Mouse (Mus musculus): Measurements from ENCODE around the gene Slc29a1.

Slc29a1 gene

DNA sequence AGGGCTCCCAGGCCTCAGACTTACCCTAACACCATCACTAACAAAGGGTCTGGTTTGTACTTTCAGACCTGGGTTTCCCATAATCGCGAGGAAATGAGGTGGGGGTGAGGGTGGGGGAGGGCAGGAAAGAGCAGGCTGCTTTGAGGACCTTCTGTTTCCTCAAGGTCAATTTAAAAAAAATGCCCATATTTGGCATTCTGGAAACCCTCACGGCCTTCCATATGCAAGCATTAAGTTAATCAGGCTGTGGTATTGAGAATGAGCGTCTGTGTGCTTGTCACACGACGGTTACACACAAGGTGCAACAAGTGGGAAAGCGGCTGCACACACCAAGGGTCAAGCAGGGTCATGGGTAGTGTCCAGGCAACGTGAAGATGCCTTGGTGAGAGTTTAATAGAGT is 12.6 kb upstream of the Slc29a1 start:
- no peak for DNase-seq (ENCODE audit: low read depth, low spot score)

DNA sequence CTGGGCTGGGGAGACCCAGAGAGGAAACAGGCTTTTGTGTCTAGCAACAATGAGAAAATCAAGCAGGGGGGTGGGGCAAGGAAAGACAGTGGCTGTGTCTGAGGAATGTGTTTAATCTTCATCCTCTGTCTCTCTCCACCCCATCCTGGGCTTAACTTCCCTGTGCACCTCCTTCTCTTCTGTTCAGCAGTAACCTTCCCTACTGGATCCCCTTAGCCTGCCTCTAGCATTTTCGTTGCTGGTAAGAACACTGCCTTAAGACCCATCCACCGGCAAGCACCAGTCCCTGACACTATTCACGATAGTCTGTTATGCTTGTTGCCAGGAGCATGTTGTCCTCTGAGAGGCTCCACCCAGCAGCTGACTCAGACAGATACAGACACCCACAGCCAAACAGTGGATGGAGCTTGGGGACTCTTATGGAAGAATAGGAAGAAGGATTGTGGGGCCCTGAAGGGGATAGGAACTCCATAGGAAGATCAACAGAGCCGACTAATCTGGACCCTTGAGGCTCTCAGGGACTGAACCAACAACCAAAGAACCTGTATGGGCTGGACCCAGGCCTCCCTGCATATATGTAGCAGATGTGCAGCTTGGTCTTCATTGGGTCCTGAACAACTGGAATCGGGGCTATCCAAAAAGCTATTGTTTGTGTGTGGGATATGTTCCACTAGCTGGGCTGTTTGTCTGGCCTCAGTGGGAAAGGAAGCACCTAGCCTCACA is 10.9 kb upstream of the Slc29a1 start:
- DNase-seq (ENCODE audit: low read depth, low spot score), result no peak

DNA sequence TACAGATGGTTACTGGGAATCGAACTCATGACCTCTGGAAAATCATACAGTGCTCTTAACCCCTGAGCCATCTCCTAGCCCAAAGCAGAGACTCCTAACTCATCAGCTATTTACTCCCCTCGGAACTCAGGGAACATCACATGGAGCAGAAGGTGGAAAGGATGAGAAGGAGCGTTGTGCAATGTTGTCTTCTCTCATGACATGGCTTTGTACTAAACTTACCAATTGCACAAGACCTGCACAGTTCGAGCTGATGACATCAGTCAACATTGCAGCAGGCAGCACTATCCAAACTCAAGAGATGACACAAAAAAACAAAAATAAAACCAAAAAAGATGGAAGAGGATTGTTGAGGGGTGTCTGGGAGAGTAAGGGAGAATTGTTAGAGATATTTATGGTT is 9.0 kb upstream of the Slc29a1 start:
- DNase-seq (ENCODE audit: low read depth, low spot score), result no peak

DNA sequence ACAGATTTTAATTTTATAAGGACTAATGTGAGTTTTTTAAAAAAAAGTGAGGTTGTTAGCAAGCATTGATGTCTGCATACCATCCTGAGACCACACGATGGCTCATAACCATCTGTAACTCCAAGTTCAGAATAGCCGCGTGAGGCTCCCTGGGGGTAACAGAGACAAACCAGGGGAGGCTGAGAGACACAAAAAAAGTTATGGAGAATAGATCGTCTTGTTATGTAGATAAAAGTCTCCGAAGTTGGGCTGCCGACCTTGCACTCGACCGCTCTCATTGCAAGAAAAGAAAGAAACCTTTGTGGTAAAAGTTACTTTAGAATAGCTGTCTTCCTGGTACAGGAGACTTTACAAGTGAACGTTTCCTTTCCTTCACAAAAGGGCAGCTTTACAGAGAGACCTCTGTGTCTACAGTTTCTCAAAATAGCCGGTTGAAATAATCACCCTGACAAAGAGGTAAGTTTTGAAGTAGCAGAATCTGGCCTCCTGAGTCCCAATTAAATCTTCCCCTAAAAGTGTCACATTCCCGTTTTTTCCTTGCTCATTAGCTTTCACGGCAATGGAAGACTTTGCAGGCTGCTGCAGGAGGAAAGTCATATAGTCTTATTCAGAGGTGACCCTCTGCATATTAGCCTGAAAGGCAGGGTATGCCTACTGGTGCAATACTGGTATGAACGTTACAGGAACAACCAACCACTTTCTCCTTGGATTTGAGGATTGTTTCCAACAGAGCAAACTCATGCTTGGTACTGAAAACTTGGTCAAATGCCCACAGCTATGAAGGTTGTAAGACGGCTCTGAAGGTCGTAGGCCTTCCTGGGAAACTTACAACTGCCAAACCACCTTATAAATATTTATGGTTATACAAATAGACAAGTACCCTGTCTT is 7.8 kb upstream of the Slc29a1 start:
- no peak for DNase-seq (ENCODE audit: low read depth, low spot score)

DNA sequence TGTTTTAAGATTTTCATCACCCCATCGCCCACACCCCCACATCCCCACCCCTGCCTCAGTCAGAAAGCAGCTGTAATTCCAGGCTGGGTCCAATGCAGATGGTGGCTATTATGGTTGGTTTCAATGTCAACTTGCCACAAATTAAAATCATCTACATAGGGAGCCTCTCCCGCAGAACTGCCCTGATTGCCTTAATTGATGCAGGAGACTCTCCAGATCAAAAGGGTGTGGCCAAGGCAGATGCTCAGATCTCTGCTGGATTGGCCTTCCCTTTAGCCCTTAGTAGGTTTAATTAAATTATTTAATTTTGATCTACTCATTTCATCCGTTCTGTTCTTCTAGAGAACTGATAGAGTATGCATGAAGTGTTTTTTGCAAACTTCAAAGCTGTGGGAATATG is 3.6 kb upstream of the Slc29a1 start:
- DNase-seq (ENCODE audit: low read depth, low spot score), result no peak

DNA sequence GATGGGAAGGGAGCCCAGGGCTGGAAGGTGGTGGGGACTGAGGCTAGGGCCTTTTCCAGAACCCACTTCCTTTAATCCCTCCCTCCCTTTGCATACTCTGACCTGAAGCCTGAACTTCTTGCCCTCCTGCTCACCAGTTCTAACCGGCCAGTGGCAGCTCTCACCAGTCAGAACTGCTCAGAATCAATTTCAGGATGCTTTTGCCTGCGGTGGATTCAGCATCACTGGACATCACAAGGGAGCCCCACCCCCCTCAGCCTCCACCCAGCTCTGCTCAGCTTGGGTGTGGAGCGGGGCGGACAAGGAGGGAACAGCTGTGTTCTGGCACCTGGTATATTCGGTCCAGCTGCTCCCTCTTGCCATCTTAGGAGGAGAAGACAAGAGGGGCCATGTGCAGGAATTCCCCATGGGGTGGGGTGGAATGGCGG is 2.5 kb upstream of the Slc29a1 start, which contains the start of gene Mymx:
TSS of gene Mymx (minus strand) at position 226 of the 428 bp plus-strand sequence.
- DNase-seq (ENCODE audit: low read depth, low spot score), result no peak

DNA sequence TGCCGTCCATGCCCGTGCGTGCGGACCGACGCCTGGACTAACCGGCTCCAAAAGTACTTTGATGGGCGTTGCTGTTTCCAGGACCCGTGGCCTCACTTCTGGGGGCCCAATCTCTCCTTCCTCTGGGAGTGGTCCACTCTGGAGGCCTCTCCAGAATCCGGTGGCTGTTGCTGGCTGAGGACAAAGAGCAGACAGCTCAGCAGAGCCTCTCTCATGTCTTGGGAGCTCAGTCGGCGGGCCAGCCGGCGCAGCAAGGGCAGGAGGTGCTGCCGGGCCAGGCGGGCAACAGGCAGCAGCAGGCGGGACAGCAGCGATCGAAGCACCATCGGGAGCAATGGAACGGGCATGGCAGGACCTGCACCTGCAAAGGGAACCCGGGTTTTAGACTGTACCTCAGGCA is 1.9 kb upstream of the Slc29a1 start:
- no peak for DNase-seq (ENCODE audit: low read depth, low spot score)

DNA sequence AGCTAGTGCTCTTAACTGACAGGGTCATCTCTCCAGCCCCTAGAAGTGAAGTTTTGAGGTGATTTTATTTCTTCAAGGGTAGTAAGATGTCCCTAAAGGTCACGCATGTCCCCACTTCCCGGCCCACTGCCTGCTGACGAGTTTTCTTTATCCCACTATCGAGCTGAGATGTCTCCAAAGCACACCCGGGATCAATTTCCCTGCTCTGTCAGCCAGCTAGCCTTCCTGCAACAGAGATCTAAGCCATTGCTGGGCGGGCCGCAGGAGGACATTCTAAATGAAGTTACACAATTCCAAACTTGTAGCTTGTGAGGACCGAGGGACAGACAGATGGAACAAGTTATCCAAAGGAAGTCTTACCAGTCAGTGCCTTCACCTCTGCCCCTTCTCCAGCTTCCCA is 861 bp upstream of the Slc29a1 start:
- DNase-seq (ENCODE audit: low read depth, low spot score), result no peak

DNA sequence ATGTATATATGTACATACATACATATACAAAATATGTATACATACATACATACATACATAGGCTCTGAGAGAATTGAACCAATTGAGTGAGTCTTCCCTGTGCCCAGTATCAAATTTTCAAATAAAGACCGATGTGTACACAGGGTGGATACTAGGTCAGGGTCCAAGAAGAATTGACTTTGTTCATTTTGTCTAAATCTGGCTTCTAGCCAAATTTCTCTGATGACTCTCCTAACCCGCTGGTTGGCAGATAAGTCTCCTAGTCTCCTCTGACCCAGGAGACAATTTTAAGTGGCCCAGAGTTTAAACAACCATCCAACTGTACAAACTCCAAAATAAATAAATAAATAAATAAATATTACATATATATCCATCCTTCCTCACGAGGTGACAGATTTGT is 515 bp downstream of the Slc29a1 start:
- DNase-seq (ENCODE audit: low read depth, low spot score), result no peak

DNA sequence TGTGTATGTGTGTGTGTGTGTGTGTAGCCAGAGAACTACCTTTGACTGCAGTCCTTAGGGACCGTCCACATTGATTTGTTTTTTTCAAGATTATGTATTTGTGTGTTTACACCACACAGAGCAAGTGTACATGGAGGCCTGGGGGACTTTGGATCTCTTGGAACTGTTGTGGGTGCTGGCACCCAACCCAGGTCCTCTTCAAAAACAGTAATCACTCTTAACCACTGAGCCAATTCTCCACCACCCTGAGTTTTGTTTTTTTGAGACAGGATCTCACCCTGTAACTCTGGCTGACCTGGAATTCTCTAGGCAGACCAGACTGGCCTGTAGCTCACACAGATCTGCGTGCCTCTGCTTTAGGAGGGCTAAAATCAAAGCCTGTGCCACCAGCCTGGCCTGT is 1.0 kb downstream of the Slc29a1 start:
- DNase-seq (ENCODE audit: low read depth, low spot score), result no peak

DNA sequence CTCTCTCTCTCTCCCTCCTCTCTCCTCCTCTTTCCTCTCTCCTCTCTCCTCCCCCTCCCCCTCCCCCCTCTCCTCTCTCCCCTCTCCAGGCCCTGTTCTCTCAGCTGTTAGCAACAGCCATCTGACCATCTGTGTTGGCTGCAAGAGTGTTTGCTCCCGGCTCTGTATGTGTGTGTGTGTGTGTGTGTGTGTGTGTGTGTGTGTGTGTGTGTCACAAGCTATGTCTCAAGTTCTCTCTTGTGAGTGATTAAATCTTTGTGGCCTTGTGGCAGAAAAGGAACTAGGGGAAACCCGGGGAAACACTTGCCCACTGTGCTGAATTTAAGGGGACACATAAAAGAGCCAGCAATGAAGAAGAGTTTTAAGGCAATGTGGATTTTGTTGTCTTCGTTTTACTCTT is 1.6 kb downstream of the Slc29a1 start:
- DNase-seq (ENCODE audit: low read depth, low spot score), result peak; percentile 30

DNA sequence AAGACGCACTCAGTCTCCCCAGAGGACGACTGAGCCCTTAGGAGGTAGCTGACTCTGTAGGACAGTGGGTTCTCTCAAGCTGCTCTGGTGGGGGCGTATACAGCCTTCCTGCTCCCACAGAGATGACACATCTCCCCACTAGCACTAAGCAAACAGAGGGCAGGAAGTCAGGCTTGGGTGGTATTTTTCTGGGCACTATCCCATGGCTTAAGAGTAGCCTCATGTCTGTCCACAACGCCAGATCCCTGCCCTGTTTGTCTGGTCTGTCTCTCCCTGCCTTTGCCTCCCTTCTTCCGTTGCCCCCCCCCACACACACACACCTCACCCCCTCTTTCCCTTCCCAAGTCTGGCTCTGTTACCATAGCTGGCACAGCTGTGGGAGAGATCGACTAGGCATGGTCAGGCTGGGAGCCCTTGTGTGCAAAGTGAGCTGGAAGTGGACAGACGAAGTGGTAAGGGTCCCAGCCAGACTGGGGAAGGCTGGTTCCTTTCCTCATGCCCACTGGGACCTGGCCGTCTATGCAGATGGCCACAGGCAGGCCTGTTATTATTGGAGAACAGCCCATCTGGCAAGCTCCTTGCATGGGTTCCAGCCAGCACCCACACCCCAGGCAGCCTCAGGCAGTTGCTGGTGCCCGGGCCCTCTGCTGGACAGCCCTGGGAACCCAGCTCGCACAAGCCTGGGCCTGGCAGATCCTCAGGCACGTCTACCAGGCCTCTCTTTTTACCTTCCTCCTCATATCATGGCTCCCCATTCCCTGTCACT is 2.6 kb downstream of the Slc29a1 start:
- DNase-seq (ENCODE audit: low read depth, low spot score), result peak; percentile 72

DNA sequence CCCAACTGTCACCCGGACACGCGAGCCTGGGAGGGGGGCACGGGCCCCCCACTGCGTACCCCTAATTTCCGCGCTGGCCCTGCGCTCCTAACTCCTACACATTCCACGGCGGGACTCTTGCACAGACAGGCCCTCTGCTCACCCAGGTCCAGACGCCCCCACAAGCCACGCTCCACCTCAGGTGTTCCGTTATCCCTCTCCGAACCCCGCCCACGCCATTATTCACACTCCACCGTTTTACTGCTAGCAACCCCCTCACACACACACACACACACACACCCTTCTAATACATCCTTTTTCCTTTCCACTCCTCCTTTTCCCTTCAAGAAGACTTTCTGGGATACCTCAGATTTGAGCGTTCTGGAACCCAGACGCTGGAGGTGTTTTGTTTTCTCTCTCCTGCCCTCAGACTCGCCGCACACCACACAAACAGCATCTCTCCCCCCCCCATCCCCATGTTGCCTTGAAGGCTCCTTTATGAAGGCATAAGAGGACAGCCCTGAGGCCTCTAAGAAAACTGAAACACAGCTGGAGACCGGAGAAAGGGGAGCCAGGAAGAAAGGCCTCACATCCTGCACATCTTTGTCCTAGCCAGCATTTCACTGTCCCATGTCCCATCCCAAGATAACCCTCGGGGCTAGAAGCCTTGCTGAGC is 3.5 kb downstream of the Slc29a1 start:
- DNase-seq (ENCODE audit: low read depth, low spot score), result peak; percentile 53

DNA sequence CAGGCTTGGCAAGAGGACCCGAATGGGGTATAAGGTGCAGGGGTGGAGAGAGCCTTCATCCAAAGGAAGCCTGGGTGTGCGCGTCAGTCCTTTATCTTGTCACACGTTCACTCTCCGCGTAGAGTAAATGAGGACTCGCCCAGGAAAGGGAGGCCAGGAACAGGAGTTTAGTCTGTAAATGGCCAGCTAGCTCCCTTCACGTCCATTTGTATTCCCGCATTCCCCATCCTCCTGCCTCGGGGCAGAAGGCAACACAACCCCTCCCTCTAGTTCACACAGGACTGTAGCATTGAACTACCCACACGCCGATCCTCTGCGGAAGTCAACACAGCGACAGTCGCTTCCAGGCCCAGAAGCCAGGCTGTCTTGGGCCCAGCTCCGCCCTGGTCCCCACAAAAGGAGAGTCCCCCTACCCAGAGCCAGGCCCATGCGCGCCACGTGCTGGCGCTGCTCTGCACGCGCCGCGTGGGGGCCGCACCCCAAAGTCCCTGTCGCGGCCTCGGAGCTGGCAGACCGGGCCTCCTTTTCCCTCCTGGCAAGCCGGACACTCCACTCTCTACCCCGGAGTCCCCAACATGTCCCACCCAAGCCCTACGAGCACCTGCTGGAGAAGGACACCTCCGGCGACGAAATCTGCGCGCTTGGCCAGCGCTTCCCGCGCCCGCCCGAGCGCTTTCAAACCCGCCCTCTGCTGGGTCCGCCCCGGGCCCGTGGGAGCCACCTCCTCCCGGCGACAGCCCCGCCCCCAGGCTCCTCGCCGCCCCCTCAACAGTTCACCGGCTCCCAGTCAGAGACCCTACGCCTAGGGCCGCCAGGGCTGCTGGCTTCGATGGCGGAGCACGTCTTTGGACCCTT is 4.3 kb downstream of the Slc29a1 start:
- DNase-seq (ENCODE audit: low read depth, low spot score), result peak; percentile 82

DNA sequence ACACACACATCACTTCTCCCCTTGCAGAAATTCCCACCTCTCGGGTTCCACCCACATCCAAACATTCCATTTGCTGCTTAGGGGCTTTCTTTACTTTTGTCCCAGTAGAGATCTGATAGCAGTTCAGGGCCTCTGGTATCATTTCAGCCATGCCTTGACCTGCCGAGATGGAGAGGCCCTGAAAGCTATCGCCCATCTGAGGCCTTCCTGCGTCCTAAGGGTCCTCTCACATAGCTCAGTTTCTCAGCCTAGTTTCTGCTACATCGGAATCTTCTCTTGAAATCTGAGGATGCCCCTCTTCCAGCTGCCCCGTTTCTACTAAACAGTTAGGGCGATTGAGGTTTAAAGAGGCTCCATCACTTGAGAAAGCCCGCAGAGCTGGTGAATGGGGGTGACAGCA is 5.2 kb downstream of the Slc29a1 start:
- no peak for DNase-seq (ENCODE audit: low read depth, low spot score)

DNA sequence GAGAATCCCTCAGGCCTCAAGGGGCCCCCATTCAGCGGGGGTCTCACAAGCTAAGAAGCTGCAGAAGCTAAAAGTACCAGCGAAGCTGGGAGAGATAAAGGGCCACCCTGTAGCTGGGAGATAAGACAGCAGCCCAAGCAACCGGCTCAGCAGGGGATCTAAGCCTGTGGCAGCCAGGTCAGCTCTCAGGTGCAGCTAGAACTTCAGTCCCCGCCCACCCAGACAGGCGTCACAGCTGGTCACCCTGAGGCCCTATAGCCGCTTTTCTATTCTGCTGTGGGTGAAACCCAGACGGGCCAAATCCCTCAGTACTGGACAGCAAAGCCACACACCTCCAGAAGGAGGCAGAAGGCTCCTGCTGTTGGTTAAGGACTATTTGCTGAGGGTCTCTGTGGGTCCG is 5.9 kb downstream of the Slc29a1 start:
- no peak for DNase-seq (ENCODE audit: low read depth, low spot score)

DNA sequence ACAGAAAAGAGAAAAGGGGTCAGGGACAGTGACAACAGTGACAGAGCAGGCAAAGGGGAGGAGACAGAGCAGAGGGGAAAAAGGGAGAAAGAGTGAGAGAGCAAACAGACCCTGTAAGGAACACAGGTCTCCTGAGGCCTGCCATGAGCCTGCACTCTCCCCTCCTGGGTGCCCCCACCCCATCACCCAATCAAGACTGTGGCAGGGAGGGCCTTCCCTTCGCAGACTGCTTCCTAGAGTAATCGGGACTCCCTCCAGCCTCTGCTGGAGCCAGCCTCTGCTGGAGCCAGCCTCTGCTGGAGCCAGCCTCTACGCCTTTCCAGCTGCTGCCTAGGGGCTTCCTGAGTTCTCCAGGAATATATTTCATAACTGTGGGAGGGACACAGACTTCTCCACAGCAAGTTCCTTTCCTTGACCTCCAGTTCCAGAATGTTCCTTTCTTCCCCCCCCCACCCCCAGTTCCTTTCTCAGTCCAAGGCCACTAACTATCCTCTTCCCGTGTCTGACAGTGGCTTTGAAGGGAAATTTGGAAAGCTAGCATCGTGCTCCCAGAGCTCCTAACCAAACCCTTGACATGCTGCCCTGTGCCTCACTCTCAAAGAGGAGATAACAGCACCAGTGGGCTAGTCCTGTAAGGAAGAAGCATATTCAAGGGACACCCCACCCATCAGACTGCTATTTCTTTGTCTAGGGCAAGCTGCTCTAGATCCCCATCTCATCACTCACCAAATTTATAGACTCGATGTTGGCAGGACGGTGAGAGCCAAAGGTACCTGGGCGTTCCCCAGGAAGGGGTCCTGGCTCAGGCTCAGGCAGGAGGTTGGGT is 6.6 kb downstream of the Slc29a1 start:
- DNase-seq (ENCODE audit: low read depth, low spot score), result no peak

DNA sequence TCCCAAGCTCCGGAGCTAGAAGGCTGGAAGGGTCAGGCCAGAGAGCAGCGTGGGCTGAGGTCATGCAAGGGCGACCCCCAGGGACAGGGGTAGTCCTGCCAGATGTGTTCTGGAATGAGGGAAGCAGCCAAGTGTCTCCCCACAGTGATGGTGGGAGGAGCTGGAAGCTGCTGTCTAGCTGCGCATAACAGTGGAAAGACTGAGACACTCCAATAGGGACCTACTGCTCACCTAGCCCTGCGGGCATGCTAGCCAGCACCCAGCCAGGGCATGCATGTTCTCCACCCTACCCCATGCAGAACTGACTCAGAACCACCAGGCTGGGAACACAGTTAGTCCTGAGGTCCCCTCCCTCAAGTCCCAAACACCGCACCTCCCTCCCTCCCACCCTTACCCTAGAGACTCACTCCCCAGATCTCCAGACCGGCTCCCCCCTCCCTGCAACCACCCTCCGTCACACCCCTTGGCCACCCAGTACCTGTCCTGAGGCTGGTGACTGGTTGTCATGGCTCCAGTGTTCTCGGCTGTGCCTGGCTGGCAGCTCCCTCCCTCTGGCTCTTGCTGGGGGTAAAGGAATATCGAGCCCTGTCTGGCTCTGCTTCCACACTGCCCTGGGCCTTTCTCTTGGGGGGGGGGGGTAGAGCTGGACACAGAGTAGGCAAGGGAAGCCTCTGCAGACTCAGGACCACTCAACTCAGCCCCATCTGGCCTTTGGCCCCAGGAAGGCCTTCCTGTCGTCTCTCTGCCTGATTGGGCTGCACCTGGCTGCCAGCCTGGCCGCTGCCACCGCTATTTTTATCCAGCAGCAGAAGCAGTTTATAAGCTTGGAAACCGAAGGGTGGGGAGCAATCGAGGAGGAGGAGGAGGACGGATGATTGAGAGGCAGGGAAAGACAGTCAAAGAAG is 7.5 kb downstream of the Slc29a1 start:
- DNase-seq (ENCODE audit: low read depth, low spot score), result no peak

DNA sequence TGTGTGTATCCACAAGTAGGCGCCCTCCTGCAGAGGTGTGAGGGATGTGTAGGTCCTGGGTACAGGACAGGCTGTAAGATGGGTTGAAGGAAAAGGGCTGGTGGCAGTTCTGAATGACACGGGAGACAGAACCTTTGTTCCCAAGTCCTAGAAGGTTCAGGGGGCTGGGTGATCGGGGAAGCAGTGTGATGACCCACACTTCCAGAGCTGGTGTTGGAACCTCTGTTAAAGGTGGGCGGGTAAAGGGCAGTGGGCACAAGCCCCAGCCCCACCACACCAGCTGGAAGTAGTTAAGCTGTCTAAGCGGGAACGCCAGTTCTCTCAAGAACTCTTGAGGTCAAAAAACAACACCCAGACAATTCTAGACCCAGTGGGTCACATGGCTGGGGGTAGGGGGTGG is 9.0 kb downstream of the Slc29a1 start:
- DNase-seq (ENCODE audit: low read depth, low spot score), result no peak

All from CD4-positive, CD25-positive, alpha-beta regulatory T cell, adult 2 months (primary cell).